Mouse (Mus musculus): ENCODE data around the gene Srebf1. TPM values are rescaled to one million over a fixed set of nuclear protein-coding genes. Genes with fewer than 3 reads are reported as not detected.

Srebf1 gene
- total RNA-seq, 2 experiments from 2014 or later: 24.2 to 29.1 TPM

Small RNA genes lying within 50 kb of the gene (microRNA-seq; reads per million reads assigned to microRNA genes)
- gene Mir6921 (0 reads per million in 2 experiments), gene Mir6922 (0.25 to 0.32 reads per million in 2 experiments)

Other genes with a start within 250 kb of the Srebf1 start
- gene Pemt, start 176.1 kb downstream of the Srebf1 start, total RNA-seq (2021): 1 to 10 TPM; 3.0 to 4.0 TPM
- 10 to 100 TPM; 27.7 to 37.6 TPM for gene Rai1, start 117.6 kb downstream of the Srebf1 start, total RNA-seq (2021)
- 10 to 100 TPM; 38.6 to 45.1 TPM for gene Tom1l2, start 130.3 kb upstream of the Srebf1 start, total RNA-seq (2021)
- gene Drc3, start 130.7 kb upstream of the Srebf1 start, total RNA-seq (2021): 1 to 10 TPM; 1.3 to 1.6 TPM
- 10 to 100 TPM; 20.6 to 22.6 TPM for gene Gid4, start 194.6 kb upstream of the Srebf1 start, total RNA-seq (2021)
- 10 to 100 TPM; 29.8 to 37.0 TPM for gene Atpaf2, start 195.9 kb upstream of the Srebf1 start, total RNA-seq (2021)
- gene Drg2, start 232.0 kb upstream of the Srebf1 start, total RNA-seq (2021): 10 to 100 TPM; 32.6 to 34.0 TPM
- gene Myo15, start 246.8 kb upstream of the Srebf1 start, total RNA-seq (2021): under 1 TPM; 0.05 to 0.16 TPM

Data from gastrocnemius, postnatal 10 days (tissue).